Mouse (Mus musculus): ENCODE results near the gene Gm43552.

Gm43552 gene

GRCm38 (mm10) chr5:65438041-65438440 is 54.6 kb downstream of the Gm43552 start:
- no peak for DNase-seq (ENCODE audit: low spot score)

- peak; percentile 99 for DNase-seq (ENCODE audit: low spot score)
Measured at GRCm38 (mm10) chr5:65435806-65436561, 56.6 kb downstream of the Gm43552 start, which contains the start of gene Ugdh. Gene Ugdh, minus strand, starts transcription at chr5:65435949.

DNA sequence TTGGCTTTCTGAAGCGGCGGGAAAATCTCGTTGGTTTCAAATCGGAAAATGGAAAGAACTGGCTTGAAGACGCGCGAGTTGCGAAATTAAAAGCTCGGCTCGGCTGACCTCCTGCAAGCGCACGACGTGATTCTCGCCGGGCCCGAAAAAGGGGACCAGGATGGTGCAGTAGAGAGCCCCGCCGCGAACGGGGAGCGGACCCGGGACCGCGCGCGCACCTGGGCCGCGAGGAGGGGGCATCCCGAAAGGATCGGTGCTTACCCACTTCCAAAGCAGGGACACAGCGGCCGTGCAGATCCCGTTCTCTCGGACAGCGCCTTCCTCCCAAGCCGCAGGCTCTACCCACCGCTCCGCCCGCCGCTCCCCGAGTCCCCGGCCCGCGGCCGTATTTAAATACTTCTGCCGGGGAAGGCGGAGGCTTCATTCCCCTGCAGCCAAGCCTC is 57.2 kb downstream of the Gm43552 start:
- peak; percentile 43 for DNase-seq (ENCODE audit: low spot score)

DNA sequence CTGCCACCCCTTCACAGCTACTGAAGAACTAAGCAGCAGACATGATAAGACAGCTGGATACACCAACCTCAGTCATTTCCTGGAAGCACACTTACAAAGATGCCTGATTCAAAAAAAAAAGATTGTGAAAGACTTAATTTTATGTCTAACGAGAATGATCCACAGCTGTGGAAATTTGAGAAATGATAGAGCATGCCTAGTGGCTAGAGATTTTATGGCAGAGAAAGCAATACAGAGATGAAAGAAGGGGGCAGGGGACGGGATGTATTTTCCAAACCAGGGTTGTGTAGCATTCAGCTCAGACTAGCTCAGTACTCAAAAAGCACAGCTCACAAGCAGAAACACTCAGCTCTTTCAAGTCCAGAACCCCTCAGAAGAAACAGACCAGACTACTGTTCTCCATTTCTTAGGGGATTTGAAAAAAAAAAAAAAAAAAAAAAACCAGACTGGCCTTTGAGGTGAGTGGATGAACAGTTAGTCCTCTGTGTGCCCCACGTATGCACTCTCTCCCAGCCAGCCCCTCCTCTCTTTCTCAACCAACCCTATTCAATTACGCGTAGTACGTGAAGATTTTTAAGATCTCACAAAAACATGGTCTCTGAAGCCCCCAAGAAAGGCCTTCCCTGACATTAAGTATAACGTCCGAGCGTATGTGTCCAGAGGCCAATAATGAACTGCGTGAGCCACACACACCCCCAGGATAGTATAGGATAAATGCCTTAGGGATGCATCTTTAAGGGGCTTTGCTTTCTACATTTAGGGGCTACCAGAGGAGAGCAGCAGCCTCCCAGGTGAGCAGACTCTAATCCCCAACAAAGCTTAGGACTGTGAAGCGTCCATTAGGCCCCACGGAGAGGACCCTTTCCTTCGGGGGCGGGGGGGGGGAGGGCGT is 57.9 kb downstream of the Gm43552 start:
- peak; percentile 23 for DNase-seq (ENCODE audit: low spot score)

DNA sequence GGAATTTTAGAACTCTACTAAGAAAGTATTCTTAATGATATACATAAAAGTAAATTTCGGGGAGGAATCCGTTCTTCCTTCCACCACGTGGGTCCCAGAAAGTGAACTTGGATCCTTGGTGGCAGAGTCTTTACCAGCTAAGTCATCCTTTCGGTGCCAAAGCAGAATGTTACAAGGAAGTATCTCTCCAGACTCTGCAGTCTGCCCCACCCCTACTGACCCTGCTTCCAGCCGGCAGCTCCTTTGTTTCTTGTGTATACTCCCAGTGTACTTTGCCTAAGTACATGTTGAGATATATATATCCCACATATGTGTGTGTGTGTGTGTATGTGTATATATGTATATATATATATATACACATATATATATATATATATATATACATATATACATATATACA is 63.2 kb downstream of the Gm43552 start:
- DNase-seq (ENCODE audit: low spot score), result no peak

DNA sequence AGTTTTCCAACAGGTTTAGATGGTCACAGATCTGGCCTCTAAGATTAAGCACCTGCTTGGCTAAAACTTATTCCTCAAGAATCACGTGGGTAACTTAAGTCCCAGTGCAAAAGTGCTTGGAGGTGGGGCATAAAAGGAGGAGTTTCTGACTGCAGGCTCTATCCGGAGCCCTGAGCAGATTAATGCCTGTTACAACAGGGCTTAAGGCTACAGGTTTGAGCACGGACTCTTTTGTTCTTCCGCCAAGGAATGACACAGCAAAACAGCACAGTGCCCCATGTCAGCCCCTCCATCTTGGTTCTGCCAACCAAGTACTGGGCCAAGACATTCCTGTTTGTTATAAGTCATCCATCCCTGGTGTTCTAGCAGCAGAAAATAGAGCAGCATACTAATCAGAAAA is 64.3 kb downstream of the Gm43552 start:
- DNase-seq (ENCODE audit: low spot score), result no peak

DNA sequence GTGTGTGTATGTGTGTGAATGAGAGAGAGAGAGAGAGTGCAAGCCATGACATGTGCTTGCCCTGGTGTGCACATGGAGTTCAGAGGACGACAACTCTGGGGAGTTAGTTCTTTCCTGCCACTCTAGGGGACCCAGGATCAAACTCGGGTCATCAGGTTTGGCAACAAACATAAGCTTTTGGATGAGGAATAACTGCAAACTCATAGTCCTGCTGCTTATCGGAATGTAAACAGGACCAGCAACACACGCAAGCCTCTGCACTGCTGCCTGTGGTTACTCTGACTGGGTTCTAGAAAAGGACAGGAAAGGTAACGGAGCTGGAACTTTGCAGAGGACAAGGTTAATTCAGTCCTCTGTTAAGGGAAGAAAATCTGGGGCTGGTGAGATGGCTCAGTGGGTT is 67.4 kb downstream of the Gm43552 start:
- no peak for DNase-seq (ENCODE audit: low spot score)

DNA sequence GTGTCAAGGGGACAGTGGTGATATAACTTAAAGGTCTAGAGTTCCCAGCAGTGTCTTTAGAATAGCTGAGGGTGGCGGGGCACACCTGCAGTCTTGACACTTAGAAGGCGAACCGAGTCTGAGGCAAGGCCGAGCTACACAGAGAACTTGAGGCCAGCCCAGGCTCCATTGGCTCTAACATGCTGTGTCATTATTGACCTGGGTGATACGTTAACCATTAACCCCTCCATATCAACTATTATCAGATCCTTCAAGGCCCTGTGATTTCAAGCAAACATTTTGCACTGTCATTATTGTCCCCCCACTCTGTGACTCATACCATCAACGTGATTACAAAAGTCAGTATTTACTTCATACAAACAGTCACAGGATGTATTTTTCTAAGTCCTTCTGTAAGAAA is 68.4 kb downstream of the Gm43552 start:
- no peak for DNase-seq (ENCODE audit: low spot score)

DNA sequence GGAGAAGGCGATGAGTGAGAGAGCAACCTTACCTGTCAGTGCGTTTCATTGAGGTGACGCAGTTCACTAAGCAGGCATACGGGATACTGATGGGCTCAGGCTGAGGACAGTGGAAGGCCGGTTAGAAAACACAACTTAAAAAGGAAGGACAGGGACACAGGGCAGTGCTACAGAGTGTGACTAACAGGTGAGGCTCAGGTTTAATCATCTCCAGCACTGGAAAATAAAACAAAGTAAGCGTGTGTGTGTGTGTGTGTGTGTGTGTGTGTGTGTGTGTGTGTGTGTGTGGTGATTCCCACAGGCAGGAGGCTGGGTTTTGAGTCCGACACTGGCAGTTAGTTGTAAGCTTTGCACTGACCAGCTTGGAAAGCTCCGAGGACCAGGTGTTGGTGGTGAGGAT is 69.8 kb downstream of the Gm43552 start:
- DNase-seq (ENCODE audit: low spot score), result no peak

- no peak for DNase-seq (ENCODE audit: low spot score)
Measured at GRCm38 (mm10) chr5:65420822-65421221, 71.8 kb downstream of the Gm43552 start.

DNA sequence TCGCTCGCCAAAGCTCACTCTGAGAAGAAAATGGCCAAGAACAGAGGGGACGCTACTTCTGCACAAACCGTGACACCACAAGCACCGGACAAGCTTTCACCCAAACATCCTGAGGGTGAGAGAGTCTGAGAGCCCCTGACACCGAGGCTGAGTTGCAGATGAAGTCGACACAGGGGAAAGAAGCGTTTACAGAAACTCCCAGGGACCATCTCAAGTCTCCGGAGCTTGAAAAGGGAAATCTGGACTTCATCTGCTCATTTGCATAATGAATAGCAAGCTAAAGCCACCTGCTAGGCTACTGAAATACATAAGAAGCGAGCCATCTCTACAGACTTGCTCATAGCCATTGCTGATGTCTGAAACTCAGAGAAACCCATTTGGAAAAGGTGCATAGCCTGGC is 73.5 kb downstream of the Gm43552 start:
- no peak for DNase-seq (ENCODE audit: low spot score)

DNA sequence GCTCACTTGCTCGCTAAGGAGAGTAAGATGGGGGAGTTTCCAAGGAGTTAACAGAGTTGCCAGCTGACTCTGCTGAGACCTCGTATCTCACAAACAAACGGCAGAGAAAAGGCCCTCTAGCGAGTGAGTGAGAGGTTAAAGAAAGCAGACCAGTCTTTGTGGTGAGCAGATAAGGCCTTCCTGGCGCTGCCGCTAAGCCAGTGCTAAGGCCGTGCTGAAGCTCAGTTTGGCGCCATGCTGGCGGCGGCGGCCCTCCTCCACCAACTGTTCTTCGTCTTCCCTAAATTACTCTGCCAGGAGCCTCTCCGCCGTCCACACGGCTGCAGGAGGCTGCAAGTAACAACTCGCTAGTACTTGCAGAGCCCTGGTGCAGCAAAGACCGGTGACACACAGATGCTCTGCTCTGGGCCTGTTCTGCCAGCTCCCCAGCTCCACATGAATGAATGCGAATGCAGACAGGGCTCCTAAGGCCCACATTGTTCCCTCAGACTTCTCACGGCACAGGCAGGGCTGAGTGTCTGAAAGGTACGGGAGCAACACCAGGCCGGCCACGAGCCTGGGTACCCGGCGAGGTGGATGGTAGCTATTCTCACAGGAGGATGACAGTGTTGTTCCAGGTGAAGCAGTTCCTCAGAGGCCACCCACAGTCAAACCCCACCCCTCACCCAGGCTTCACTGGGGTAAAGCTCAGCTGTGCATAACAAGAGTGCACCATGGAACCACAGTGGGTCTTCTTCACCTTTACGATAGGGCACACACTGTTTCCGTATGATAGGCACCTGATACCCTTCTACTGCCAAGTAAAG is 76.8 kb downstream of the Gm43552 start:
- peak; percentile 47 for DNase-seq (ENCODE audit: low spot score)

- peak; percentile 65 for DNase-seq (ENCODE audit: low spot score)
Measured at GRCm38 (mm10) chr5:65407989-65408388, 84.6 kb downstream of the Gm43552 start.

GRCm38 (mm10) chr5:65401251-65401994 is 91.2 kb downstream of the Gm43552 start:
- peak; percentile 88 for DNase-seq (ENCODE audit: low spot score)

GRCm38 (mm10) chr5:65394425-65394824 is 98.2 kb downstream of the Gm43552 start:
- DNase-seq (ENCODE audit: low spot score), result no peak

GRCm38 (mm10) chr5:65391753-65392152 is 100.9 kb downstream of the Gm43552 start:
- peak; percentile 61 for DNase-seq (ENCODE audit: low spot score)

- DNase-seq (ENCODE audit: low spot score), result peak; percentile 99
Measured at GRCm38 (mm10) chr5:65390648-65391644, 101.7 kb downstream of the Gm43552 start, which contains the start of the genes Rpl9 and Lias. Gene Rpl9, minus strand, starts transcription at chr5:65391444. Gene Lias, plus strand, starts transcription at chr5:65391497.

DNA sequence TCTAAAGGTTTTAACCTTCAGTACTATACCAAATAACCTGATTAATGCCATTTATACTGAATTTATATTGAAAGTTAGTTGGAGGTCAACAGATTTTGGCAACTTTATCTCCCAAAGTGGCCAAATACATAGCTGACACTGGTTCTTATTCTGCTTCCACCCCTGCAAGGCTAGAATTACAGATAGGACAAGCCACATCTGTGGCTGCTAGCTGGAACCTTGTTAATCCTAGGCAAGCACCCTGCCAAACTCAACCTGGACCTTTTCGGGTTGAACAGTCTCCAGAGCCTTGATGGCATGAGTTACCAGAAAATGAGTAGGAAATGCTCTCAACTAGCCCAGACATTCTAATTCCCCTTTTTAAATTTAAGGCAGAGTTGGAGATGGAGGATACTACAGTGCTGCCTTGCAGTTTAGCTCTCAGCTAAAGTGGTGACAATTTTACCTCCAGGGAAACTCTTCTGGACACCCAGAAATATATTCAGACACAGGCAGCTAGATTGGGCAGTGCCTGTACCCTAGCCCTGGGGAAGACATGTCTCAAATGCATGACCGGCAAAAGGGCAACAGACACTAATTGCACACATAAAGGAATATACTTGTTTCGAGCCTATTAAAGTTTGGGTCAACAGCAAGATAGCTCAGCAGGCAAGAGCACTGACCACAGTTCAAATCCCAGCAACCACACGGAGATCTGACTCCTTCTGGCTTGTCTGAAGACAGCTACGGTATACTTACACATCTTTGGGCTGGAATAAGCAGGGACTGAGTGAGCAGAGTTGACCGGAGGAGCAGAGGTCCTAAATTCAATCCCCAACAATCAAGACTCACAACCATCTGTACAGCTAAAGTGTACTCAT is 105.4 kb downstream of the Gm43552 start:
- no peak for DNase-seq (ENCODE audit: low spot score)

- DNase-seq (ENCODE audit: low spot score), result no peak
Measured at GRCm38 (mm10) chr5:65385704-65386103, 106.9 kb downstream of the Gm43552 start.
